9 mouse cellular contexts compared by ENCODE assay signal in the genomic region with DNA sequence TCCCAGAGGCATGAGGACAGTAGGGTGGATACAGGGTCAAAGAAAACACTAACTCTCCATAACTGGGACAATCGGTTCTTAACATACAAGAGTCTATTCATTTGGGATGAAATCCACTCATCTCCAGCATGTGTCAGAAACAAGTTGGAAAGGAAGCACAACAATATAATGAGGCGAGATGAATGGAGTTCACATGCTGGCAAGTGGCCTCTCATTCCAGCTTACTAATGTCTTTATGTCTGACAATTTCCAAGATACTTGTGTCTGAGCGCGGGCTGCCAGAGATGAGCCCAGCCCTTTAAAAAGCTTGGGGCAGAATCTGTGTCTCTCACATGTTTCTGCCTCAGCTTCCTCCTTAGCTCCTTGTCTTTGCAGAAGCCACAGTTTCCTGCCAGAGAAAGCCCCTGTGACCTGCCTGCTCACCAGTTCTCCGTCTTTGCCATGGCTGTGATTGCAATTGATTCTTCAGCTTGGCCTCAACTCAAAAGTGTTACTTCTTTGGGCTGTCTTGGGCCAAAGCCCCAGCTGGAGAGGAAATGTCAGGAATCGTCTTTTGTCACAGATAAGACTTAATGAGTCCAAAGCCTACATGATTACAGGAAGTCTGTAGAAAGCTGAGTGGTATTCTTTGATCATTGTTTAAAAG.
DNase-seq lines count a peak whose midpoint lies in the region.
"Had no signal": no experiment of that assay in that cellular context is flagged by ENCODE, and none has a peak within 500 bp of the region (broad histone marks: within the 10 kb centered on the region; RNA-seq: fewer than 3 reads in every experiment).

No protein-coding gene starts in this region.

- 45% methylated on average over 6 of the region's 6 CpGs for WGBS in heart, embryonic 10.5 days

- H3K27me3 ChIP-seq in heart, embryonic 10.5 days (ENCODE audit: insufficient read depth, poor library complexity, severe bottlenecking), result no peaks in the 10 kb centered on the region

- H3K4me3 ChIP-seq in heart, embryonic 10.5 days, result no peak overlapping the region

- H3K36me3 ChIP-seq in heart, embryonic 10.5 days, result no peaks in the 10 kb centered on the region

- DNase-seq in heart, adult 11 months, result peak; percentile 98
- no peak for DNase-seq in heart, embryonic 10.5 days (ENCODE audit: low spot score)
- peak; percentile 24 for DNase-seq in gastrocnemius, postnatal 25 days
- peak; percentile 9 to 11 for DNase-seq in kidney, adult 8-10 months
- peak; percentile 76 for DNase-seq in lung, postnatal 10 days
- no peak for DNase-seq in embryo, embryonic 10.5 days (ENCODE audit: low spot score)
- no peak for DNase-seq in frontal cortex, postnatal 10 days (ENCODE audit: low spot score in 2 of 2)
- DNase-seq in thymus, postnatal 0 days (ENCODE audit: low spot score), result no peak
- DNase-seq: adrenal gland, postnatal 14 days had no signal

- no peaks in the 10 kb centered on the region for H3K9me3 ChIP-seq in heart, embryonic 10.5 days

- H3K27ac ChIP-seq in heart, embryonic 10.5 days, result no peak overlapping the region

- peaks cover 4% of the 10 kb centered on the region; the same call in 1 of the 2 replicates for H3K4me1 ChIP-seq in heart, embryonic 10.5 days

Comparison
In these comparisons a context has a peak if more than half of its experiments do, and no peak if none do; other contexts are left out.
1. DNase-seq: peak in heart, adult 11 months (single experiment), gastrocnemius, postnatal 25 days (single experiment), kidney, adult 8-10 months (2 of 2) and lung, postnatal 10 days (single experiment); none in heart, embryonic 10.5 days (single experiment), embryo, embryonic 10.5 days (single experiment), frontal cortex, postnatal 10 days (0 of 2) and thymus, postnatal 0 days (single experiment).